Mouse (Mus musculus): ENCODE results near the gene Hpn. TPM values are rescaled to one million over a fixed set of nuclear protein-coding genes. Genes with fewer than 3 reads are reported as not detected.

Hpn gene
- polyA plus RNA-seq, 1 experiment from 2014 or later: not detected

DNA sequence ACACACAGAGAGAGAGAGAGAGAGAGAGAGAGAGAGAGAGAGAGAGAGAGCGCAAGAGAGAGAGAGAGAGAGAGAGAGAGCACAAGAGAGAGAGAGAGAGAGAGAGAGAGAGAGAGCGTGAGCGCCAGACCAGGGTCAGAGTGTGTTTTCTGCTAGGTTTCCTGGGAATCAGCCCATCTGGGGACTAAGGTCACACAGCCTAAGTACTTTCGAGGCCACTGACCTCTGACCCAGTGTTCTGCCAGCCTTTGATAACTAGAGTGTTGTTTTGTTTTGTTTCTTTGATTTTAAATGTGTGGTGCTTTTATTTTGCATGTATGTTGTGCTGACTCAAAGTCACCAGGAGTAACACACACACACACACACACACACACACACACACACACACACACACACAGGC is 59.2 kb downstream of the Hpn start:
- H3K4me3 ChIP-seq: no peak overlapping the region
- H3K36me3 ChIP-seq (ENCODE audit: poor library complexity, severe bottlenecking): no peaks in the 10 kb centered on the region
- H3K4me2 ChIP-seq: no peak overlapping the region
- H3K27me3 ChIP-seq: peaks cover 44% of the 10 kb centered on the region
- WGBS: 3% methylated on average over 3 of the region's 4 CpGs
- H3K4me1 ChIP-seq: peaks cover 29% of the 10 kb centered on the region
- ATAC-seq: no peak
- no peak overlapping the region for H3K27ac ChIP-seq
- no peak overlapping the region for H3K9ac ChIP-seq
- no peaks in the 10 kb centered on the region for H3K9me3 ChIP-seq (replicated peaks)

DNA sequence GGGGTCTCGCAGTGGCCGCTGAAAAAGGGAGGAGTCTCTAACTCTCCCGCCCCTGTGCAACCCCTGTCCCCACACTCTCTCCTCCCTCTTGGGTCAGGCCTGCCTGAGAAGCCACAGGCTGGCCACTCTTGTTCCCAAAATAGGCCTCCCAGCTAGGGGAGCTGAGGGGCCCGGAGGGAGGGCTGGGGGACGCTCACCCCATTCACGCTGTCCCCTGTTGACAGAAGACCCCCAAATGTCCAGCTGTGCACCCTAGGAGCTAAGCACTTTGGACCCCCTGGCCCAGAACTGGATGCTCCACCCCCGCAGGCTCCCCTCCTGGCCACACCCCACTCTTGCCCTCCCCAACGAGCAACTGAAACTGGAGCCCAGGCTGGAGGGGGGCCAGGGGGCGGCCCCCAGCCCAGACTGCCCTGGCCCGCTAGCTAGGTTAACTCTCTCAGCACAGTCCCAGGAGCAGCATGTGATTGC is 59.7 kb downstream of the Hpn start:
- Histone ChIP-seq H3K36me3 (ENCODE audit: poor library complexity, severe bottlenecking) (no peaks in the 10 kb centered on the region), H3K27ac (no peak overlapping the region), H3K4me1 (peaks cover 34% of the 10 kb centered on the region), H3K27me3 (peaks cover 48% of the 10 kb centered on the region), H3K9ac (no peak overlapping the region), H3K4me3 (no peak overlapping the region), H3K9me3 (replicated peaks) (no peaks in the 10 kb centered on the region), H3K4me2 (no peak overlapping the region)
- no peak for ATAC-seq
- 4% methylated on average over 10 of the region's 10 CpGs for WGBS

- Histone ChIP-seq H3K27ac (no peak overlapping the region), H3K4me1 (peaks cover 40% of the 10 kb centered on the region), H3K9ac (no peak overlapping the region), H3K4me3 (no peak overlapping the region), H3K4me2 (no peak overlapping the region), H3K9me3 (replicated peaks) (no peaks in the 10 kb centered on the region), H3K27me3 (peaks cover 53% of the 10 kb centered on the region), H3K36me3 (ENCODE audit: poor library complexity, severe bottlenecking) (no peaks in the 10 kb centered on the region)
- WGBS: 40% methylated on average over 11 of the region's 11 CpGs
- no peak for ATAC-seq
Measured at GRCm38 (mm10) chr7:31054661-31055320, 60.3 kb downstream of the Hpn start.

DNA sequence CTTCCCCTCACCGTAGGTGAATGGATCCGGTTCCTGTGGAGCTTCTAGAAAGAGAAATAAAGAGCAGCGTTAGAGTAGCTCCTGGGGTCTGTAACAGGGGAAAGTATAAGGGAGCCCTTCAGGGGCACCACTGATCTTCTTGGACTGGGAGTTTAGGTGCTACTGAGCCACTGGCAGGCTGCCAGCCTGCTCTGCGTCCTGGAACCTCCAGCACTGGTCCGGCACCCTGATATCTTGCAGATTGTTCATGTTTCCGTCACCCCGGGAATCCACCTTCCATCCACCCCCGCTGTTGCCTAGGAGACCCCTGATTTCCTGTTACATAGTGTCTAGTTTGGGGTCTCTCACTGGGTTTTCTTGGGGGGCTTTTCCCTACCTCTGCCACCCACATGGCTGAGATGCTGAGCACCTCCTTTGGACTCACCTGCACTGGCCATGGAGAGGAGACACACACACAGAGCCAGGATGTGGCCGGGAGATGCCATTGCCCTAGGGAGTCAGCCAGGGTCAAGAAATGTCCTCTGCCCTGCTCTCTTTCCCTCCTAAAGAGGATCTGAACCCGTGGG is 61.1 kb downstream of the Hpn start:
- Histone ChIP-seq H3K9me3 (replicated peaks) (no peaks in the 10 kb centered on the region), H3K4me3 (no peak overlapping the region)
- WGBS: 30% methylated on average over 10 of the region's 10 CpGs

DNA sequence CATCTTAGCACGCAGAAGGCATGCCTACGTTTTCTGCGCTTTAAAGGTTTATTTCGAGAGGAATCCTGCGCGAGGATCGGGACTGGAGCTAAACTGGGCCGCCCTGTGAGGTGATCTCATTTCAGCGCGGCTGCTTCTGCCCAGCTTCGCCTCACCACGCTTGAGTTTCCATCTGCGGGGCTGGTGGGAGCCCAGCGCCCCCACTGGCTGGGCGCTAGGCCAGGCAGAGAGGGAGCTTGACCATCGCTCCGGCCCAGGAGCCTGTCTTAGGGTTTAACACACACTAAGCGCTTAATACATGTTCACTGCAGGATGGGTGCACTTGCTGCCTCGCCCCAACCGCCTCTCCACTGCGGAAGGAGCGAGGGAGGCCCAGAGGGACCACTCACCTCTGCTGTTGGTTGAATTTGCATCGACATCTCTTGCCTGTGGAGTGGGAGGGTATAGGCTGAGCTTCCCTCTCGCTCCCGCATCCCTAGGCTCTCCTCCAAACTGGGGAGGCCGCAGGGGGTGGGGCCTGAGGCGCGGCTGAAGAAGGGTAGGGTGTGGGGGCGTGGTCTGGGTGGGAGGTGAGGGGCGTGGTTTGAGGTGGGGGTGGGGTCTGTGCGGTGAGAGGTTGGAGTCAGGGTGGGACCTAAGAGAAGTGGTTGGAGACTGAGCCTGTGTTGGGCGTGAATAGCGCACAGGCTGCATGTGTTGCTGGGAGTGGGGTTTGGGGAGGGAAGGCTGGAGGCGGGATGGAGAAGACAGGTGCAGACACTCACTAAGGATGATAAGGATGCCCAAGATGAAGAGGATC is 62.3 kb downstream of the Hpn start:
- WGBS: under 1% methylated on average over 34 of the region's 34 CpGs
- Histone ChIP-seq H3K27me3 (peaks cover 64% of the 10 kb centered on the region), H3K9me3 (replicated peaks) (no peaks in the 10 kb centered on the region), H3K4me1 (peaks cover 48% of the 10 kb centered on the region), H3K4me3 (peak overlapping the region; percentile 20), H3K4me2 (peak overlapping the region; percentile 45), H3K36me3 (ENCODE audit: poor library complexity, severe bottlenecking) (no peaks in the 10 kb centered on the region), H3K9ac (no peak overlapping the region; the same call in 1 of the 2 replicates), H3K27ac (no peak overlapping the region)
- ATAC-seq: peak; percentile 4; the same call in 1 of the 2 replicates

More for the DNA sequence above, 61.1 kb downstream of the Hpn start:
- peaks cover 60% of the 10 kb centered on the region for H3K27me3 ChIP-seq
- ATAC-seq: no peak
- H3K27ac ChIP-seq: no peak overlapping the region
- H3K36me3 ChIP-seq (ENCODE audit: poor library complexity, severe bottlenecking): no peaks in the 10 kb centered on the region
- H3K9ac ChIP-seq: no peak overlapping the region
- H3K4me1 ChIP-seq: peaks cover 48% of the 10 kb centered on the region
- H3K4me2 ChIP-seq: no peak overlapping the region

- WGBS: 2% methylated on average over 22 of the region's 22 CpGs
- Histone ChIP-seq H3K4me3 (peak overlapping the region; percentile 31), H3K9me3 (replicated peaks) (no peaks in the 10 kb centered on the region), H3K27me3 (peaks cover 64% of the 10 kb centered on the region), H3K9ac (no peak overlapping the region), H3K4me1 (peaks cover 48% of the 10 kb centered on the region), H3K27ac (no peak overlapping the region), H3K36me3 (ENCODE audit: poor library complexity, severe bottlenecking) (no peaks in the 10 kb centered on the region), H3K4me2 (peak overlapping the region; percentile 45)
- no peak for ATAC-seq
Measured at GRCm38 (mm10) chr7:31052251-31052635, 62.8 kb downstream of the Hpn start.

GRCm38 (mm10) chr7:31051321-31052021 is 63.6 kb downstream of the Hpn start, which contains the start of gene Fxyd7:
Fxyd7 (minus strand) TSS chr7:31051467.
- peak within 1 kb of the TSS; percentile 47 for H3K9ac ChIP-seq
- H3K27me3 ChIP-seq: peaks cover 66% of the 10 kb centered on the region
- peak within 1 kb of the TSS; percentile 31 for H3K4me3 ChIP-seq
- H3K36me3 ChIP-seq (ENCODE audit: poor library complexity, severe bottlenecking): no peaks in the 10 kb centered on the region
- ATAC-seq: peak; percentile 29; the same call in 1 of the 2 replicates
- peaks cover 48% of the 10 kb centered on the region for H3K4me1 ChIP-seq
- peak within 1 kb of the TSS; percentile 56 for H3K4me2 ChIP-seq
- H3K9me3 ChIP-seq (replicated peaks): no peaks in the 10 kb centered on the region
- under 1% methylated on average over 18 of the region's 28 CpGs for WGBS
- H3K27ac ChIP-seq: no peak within 1 kb of the TSS

GRCm38 (mm10) chr7:31050921-31051320 is 64.2 kb downstream of the Hpn start:
- Histone ChIP-seq H3K4me3 (peak overlapping the region; percentile 31), H3K9ac (peak overlapping the region; percentile 47), H3K36me3 (ENCODE audit: poor library complexity, severe bottlenecking) (no peaks in the 10 kb centered on the region), H3K27me3 (peaks cover 67% of the 10 kb centered on the region), H3K4me1 (peaks cover 48% of the 10 kb centered on the region), H3K27ac (no peak overlapping the region), H3K4me2 (peak overlapping the region; percentile 56), H3K9me3 (replicated peaks) (no peaks in the 10 kb centered on the region)
- ATAC-seq: no peak
- under 1% methylated on average over 9 of the region's 9 CpGs for WGBS

GRCm38 (mm10) chr7:31050487-31050886 is 64.6 kb downstream of the Hpn start:
- Histone ChIP-seq H3K27me3 (peaks cover 68% of the 10 kb centered on the region), H3K36me3 (ENCODE audit: poor library complexity, severe bottlenecking) (no peaks in the 10 kb centered on the region), H3K4me1 (peaks cover 47% of the 10 kb centered on the region), H3K9me3 (replicated peaks) (no peaks in the 10 kb centered on the region), H3K4me3 (peak overlapping the region; percentile 31), H3K9ac (peak overlapping the region; percentile 47), H3K27ac (no peak overlapping the region), H3K4me2 (peak overlapping the region; percentile 56)
- WGBS: 2% methylated on average over 6 of the region's 6 CpGs
- no peak for ATAC-seq

GRCm38 (mm10) chr7:31049846-31050281 is 65.2 kb downstream of the Hpn start:
- ATAC-seq: peak; percentile 48
- WGBS: under 1% methylated on average over 10 of the region's 15 CpGs
- Histone ChIP-seq H3K36me3 (ENCODE audit: poor library complexity, severe bottlenecking) (no peaks in the 10 kb centered on the region), H3K9me3 (replicated peaks) (no peaks in the 10 kb centered on the region), H3K27ac (peak overlapping the region; percentile 59), H3K4me3 (peak overlapping the region; percentile 31), H3K4me2 (peak overlapping the region; percentile 56), H3K9ac (peak overlapping the region; percentile 14; the same call in 1 of the 2 replicates), H3K4me1 (peaks cover 41% of the 10 kb centered on the region), H3K27me3 (peaks cover 69% of the 10 kb centered on the region)

DNA sequence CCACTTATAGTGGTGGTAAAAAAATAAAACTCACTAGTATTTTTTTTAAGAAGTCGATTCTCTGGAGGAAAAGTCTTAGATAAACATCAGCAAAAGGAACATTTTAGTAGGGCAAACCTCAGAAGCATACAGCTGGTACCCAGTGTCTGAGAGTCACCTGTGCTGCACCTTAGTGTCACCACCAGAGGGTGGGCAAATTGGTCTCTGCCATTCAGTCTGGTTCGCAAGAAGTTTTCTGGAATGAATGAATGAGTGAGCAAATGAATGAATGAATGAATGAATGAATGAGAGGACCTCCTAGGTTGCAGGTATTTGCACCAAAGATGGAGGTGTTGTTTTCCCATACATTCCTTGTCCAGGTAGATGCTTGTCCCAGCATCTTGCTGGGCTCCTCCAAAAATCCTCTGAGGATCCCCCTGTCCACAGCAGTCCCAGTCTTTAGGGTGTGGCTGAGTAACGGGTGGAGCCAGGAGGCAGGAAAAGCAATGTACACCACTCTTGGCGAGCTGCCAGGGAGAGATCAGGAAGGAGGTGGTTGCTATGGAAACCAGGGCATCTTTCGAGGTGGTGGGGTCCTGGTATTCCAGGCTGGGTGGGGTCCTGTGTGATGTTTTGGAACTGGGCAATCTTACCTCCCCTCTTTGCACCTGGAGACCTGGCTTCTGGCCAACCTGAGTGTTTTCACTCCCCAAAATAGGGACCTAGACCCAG is 65.8 kb downstream of the Hpn start:
- Histone ChIP-seq H3K9me3 (replicated peaks) (no peaks in the 10 kb centered on the region), H3K4me1 (peaks cover 38% of the 10 kb centered on the region), H3K27me3 (peaks cover 69% of the 10 kb centered on the region), H3K4me2 (peak overlapping the region; percentile 56), H3K36me3 (ENCODE audit: poor library complexity, severe bottlenecking) (no peaks in the 10 kb centered on the region), H3K4me3 (peak overlapping the region; percentile 31), H3K27ac (peak overlapping the region; percentile 59; the same call in 1 of the 2 replicates), H3K9ac (peak overlapping the region; percentile 14; the same call in 1 of the 2 replicates)
- WGBS: 20% methylated on average over 5 of the region's 5 CpGs
- peak; percentile 16; the same call in 1 of the 2 replicates for ATAC-seq

All from forebrain, embryonic 13.5 days (tissue).